Mouse (Mus musculus): ENCODE data around the gene E2f8. TPM values are rescaled to one million over a fixed set of nuclear protein-coding genes. Genes with fewer than 3 reads are reported as not detected.

Gene E2f8
- polyA plus RNA-seq, 1 experiment from 2014 or later: 0.93 TPM

DNA sequence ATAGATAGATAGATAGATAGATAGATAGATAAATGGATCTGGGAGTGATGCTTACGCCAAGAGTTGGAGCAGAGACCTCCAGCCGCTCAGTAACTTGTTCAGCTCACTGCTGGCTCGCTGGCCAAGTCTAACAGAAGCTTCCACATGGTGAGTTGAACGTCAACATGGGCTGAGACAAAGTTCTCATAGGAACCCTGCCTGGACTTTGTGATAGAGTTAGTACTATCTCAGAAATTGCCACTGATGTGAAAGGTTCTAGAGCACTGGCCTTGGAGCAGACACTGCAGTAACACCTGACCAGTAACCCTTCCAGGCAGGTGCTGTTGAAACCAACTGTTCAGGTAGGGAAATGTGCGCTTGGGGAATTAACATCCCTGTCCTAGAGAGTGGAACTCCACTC is 37.9 kb downstream of the E2f8 start:
- no peak overlapping the region for H3K27ac ChIP-seq (ENCODE audit: low read length)
- 86% methylated on average over 5 of the region's 5 CpGs for WGBS
- H3K4me3 ChIP-seq (ENCODE audit: low read depth, low read length): no peak overlapping the region

DNA sequence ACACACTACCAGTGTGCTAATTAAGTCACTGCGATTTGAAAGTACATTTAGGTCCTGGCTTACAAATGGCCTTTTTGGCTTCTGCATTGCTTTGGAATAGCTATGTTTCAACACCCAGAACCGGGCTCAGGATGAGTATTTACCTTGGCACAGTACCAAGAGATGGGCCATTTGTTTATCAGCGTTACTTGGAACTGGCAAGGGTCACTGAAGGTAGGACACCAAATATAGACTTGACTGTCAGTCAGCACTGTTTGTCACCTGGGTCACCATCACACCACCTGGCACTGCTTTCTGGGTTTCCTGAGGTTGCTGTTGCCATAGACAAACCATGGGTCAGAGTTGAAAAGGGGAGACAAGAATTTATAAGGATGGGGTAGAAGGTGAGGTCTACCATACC is 39.0 kb downstream of the E2f8 start:
- Histone ChIP-seq H3K36me3 (ENCODE audit: insufficient read depth, low read length) (no peaks in the 10 kb centered on the region), H3K9me3 (ENCODE audit: low read length) (no peaks in the 10 kb centered on the region), H3K4me1 (ENCODE audit: insufficient read depth, low read depth, low read length) (no peaks in the 10 kb centered on the region), H3K27ac (ENCODE audit: low read length) (no peak overlapping the region), H3K4me2 (replicated peaks; ENCODE audit: low read depth, low read length) (no peak overlapping the region), H3K27me3 (replicated peaks; ENCODE audit: insufficient read depth, low read length) (no peaks in the 10 kb centered on the region), H3K4me3 (ENCODE audit: low read depth, low read length) (no peak overlapping the region), H3K9ac (replicated peaks; ENCODE audit: low read depth) (no peak overlapping the region)
- no peak for TF ChIP-seq CTCF (IDR thresholded peaks at IDR 0.05)
- TF ChIP-seq EP300 (IDR thresholded peaks at IDR 0.05): no peak
- ATAC-seq (no peak), DNase-seq (ENCODE audit: low spot score) (no peak)
- WGBS: 47% methylated on average over 3 of the region's 3 CpGs

More for the DNA sequence above, 37.9 kb downstream of the E2f8 start:
- no peaks in the 10 kb centered on the region for H3K9me3 ChIP-seq (ENCODE audit: low read length)
- H3K4me2 ChIP-seq (replicated peaks; ENCODE audit: low read depth, low read length): no peak overlapping the region
- H3K9ac ChIP-seq (replicated peaks; ENCODE audit: low read depth): no peak overlapping the region
- TF ChIP-seq CTCF (IDR thresholded peaks at IDR 0.05): no peak
- TF ChIP-seq EP300 (IDR thresholded peaks at IDR 0.05): no peak
- H3K4me1 ChIP-seq (ENCODE audit: insufficient read depth, low read depth, low read length): no peaks in the 10 kb centered on the region
- no peak for ATAC-seq
- no peak for DNase-seq (ENCODE audit: low spot score)
- H3K36me3 ChIP-seq (ENCODE audit: insufficient read depth, low read length): no peaks in the 10 kb centered on the region
- H3K27me3 ChIP-seq (replicated peaks; ENCODE audit: insufficient read depth, low read length): no peaks in the 10 kb centered on the region

DNA sequence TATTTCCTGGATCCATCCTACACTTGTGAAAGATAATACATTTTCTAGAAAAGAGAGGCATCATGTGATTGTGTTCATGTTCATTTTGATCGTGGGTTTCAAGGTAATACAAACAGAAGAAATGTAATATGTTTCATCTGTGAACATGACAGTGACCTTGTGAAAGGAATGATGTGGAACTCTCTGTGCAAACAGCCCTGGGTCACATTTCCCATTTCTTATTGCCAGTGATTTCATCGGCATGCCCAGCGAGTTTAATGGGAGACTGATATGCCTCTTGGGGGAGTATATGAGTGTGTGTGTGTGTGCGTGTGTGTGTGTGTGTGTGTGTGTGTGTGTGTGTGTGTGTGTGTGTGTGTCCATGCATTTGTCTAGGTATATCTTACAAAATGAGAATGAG is 39.9 kb downstream of the E2f8 start:
- TF ChIP-seq CTCF (IDR thresholded peaks at IDR 0.05): no peak
- TF ChIP-seq EP300 (IDR thresholded peaks at IDR 0.05): no peak
- Histone ChIP-seq H3K36me3 (ENCODE audit: insufficient read depth, low read length) (no peaks in the 10 kb centered on the region), H3K9ac (replicated peaks; ENCODE audit: low read depth) (no peak overlapping the region), H3K27me3 (replicated peaks; ENCODE audit: insufficient read depth, low read length) (no peaks in the 10 kb centered on the region), H3K4me1 (ENCODE audit: insufficient read depth, low read depth, low read length) (no peaks in the 10 kb centered on the region), H3K4me3 (ENCODE audit: low read depth, low read length) (no peak overlapping the region), H3K4me2 (replicated peaks; ENCODE audit: low read depth, low read length) (no peak overlapping the region), H3K27ac (ENCODE audit: low read length) (no peak overlapping the region), H3K9me3 (ENCODE audit: low read length) (no peaks in the 10 kb centered on the region)
- WGBS: 66% methylated on average over 4 of the region's 4 CpGs
- ATAC-seq: no peak
- no peak for DNase-seq (ENCODE audit: low spot score)

DNA sequence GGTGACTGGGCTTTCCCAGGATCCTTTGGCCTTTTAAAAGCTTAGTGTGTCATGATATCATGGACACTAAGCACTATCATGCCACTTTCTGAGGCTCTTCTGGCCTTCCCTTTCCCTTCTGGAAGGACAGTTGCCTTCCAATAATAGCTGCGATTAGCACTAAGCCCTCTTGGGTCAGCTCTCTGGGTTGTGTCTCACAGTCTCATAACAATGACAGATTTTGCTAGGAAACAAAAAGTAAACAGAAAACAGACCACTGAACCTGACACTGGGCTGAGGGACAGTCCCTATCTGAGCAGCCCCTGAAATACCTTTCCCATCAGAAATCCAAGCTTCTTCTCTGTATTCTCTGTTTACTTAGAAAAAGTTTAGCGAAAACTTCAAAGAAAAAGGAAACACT is 40.9 kb downstream of the E2f8 start:
- Histone ChIP-seq H3K4me3 (ENCODE audit: low read depth, low read length) (no peak overlapping the region), H3K9ac (replicated peaks; ENCODE audit: low read depth) (no peak overlapping the region), H3K4me2 (replicated peaks; ENCODE audit: low read depth, low read length) (no peak overlapping the region), H3K27me3 (replicated peaks; ENCODE audit: insufficient read depth, low read length) (no peaks in the 10 kb centered on the region), H3K9me3 (ENCODE audit: low read length) (no peaks in the 10 kb centered on the region), H3K4me1 (ENCODE audit: insufficient read depth, low read depth, low read length) (no peaks in the 10 kb centered on the region), H3K36me3 (ENCODE audit: insufficient read depth, low read length) (no peaks in the 10 kb centered on the region), H3K27ac (ENCODE audit: low read length) (no peak overlapping the region)
- WGBS: 34% methylated on average over 2 of the region's 2 CpGs
- ATAC-seq (no peak), DNase-seq (ENCODE audit: low spot score) (no peak)
- no peak for TF ChIP-seq EP300 (IDR thresholded peaks at IDR 0.05)

DNA sequence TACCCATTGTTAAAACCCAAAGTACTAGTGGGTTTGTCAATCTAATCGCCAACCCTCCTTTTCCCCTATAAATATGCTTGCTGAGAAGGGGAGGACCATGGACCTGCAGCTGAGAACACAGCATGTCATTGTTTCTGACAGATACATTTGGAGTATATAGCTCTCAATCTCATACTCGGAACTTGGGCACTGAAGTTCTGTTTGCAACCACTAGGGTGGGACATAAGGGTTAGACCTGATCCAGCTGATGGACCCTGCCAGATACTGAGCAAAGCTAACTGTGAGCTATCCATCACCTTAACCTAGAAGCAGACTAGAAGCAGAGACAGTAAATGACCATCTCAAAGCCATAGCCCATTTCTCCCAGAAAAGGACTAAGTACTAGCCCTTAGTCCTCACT is 43.0 kb downstream of the E2f8 start:
- Histone ChIP-seq H3K4me3 (ENCODE audit: low read depth, low read length) (no peak overlapping the region), H3K27me3 (replicated peaks; ENCODE audit: insufficient read depth, low read length) (no peaks in the 10 kb centered on the region), H3K9me3 (ENCODE audit: low read length) (no peaks in the 10 kb centered on the region), H3K27ac (ENCODE audit: low read length) (no peak overlapping the region), H3K9ac (replicated peaks; ENCODE audit: low read depth) (no peak overlapping the region), H3K4me1 (ENCODE audit: insufficient read depth, low read depth, low read length) (no peaks in the 10 kb centered on the region), H3K4me2 (replicated peaks; ENCODE audit: low read depth, low read length) (no peak overlapping the region), H3K36me3 (ENCODE audit: insufficient read depth, low read length) (no peaks in the 10 kb centered on the region)
- TF ChIP-seq EP300 (IDR thresholded peaks at IDR 0.05) (no peak), CTCF (IDR thresholded peaks at IDR 0.05) (peak; percentile 34; the same call in 1 of the 2 replicates)
- WGBS: 48% methylated on average over 2 of the region's 2 CpGs
- no peak for ATAC-seq
- no peak for DNase-seq (ENCODE audit: low spot score)

DNA sequence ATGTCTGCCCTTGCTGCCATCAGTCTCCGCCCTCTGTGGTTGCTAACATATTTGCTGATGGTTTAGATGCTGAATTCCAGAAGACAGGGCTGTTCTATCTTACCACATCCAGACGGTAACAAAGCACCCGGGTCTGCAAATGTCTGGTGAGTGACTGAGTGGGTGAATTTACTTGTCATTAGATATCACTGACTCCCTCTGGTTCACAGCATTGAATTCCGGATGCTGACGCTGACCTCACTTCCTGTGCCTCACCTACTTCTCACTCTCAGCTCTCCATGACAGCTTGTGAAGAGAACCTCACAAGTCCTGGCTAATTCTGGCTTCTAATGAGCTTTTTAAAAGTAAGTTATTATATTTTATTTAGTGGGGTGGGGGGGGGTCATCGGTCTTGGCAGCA is 44.4 kb downstream of the E2f8 start:
- Histone ChIP-seq H3K36me3 (ENCODE audit: insufficient read depth, low read length) (no peaks in the 10 kb centered on the region), H3K4me1 (ENCODE audit: insufficient read depth, low read depth, low read length) (no peaks in the 10 kb centered on the region), H3K27me3 (replicated peaks; ENCODE audit: insufficient read depth, low read length) (no peaks in the 10 kb centered on the region), H3K4me3 (ENCODE audit: low read depth, low read length) (no peak overlapping the region), H3K9ac (replicated peaks; ENCODE audit: low read depth) (no peak overlapping the region), H3K27ac (ENCODE audit: low read length) (no peak overlapping the region), H3K9me3 (ENCODE audit: low read length) (no peaks in the 10 kb centered on the region), H3K4me2 (replicated peaks; ENCODE audit: low read depth, low read length) (no peak overlapping the region)
- ATAC-seq: no peak
- no peak for DNase-seq (ENCODE audit: low spot score)
- 47% methylated on average over 6 of the region's 6 CpGs for WGBS
- TF ChIP-seq CTCF (IDR thresholded peaks at IDR 0.05) (no peak), EP300 (IDR thresholded peaks at IDR 0.05) (no peak)

DNA sequence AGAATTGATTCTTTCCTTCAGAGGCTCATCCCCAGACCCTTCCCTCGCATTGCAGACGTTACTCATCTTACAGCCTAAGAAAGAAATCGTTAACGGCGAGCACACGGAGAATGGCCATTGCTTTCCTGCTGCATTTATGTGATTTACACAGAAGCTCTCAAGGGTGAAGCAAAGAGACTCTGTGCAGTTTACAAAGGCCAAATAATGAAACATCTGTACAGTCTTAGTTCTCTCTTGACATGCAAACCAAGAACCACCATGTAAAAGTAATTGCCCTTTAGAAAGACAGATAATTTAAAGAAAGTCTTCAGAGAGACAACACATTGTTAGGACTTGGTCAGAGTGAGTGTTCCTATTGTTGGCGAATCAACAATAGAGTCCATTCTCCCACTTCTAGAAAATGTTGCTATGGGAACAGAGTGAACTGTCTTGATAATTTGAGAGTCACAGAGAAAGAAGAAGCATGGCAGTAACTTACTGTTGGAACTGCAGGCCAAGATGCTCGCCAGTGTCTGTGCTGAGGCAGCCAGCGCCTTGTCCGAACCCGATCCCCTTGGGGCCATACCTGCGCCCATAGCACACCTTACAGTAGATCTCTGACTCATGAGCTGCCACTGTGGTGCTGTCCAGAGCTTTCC is 46.3 kb downstream of the E2f8 start:
- Histone ChIP-seq H3K4me2 (replicated peaks; ENCODE audit: low read depth, low read length) (no peak overlapping the region), H3K27me3 (replicated peaks; ENCODE audit: insufficient read depth, low read length) (no peaks in the 10 kb centered on the region), H3K4me1 (ENCODE audit: insufficient read depth, low read depth, low read length) (no peaks in the 10 kb centered on the region), H3K36me3 (ENCODE audit: insufficient read depth, low read length) (no peaks in the 10 kb centered on the region), H3K9me3 (ENCODE audit: low read length) (no peaks in the 10 kb centered on the region), H3K27ac (ENCODE audit: low read length) (no peak overlapping the region), H3K4me3 (ENCODE audit: low read depth, low read length) (no peak overlapping the region), H3K9ac (replicated peaks; ENCODE audit: low read depth) (no peak overlapping the region)
- ATAC-seq: no peak
- DNase-seq (ENCODE audit: low spot score): no peak
- no peak for TF ChIP-seq EP300 (IDR thresholded peaks at IDR 0.05)
- TF ChIP-seq CTCF (IDR thresholded peaks at IDR 0.05): no peak
- 87% methylated on average over 12 of the region's 12 CpGs for WGBS

Measured in lung, postnatal 0 days (tissue).